Mouse (Mus musculus) testis, adult 2 months (tissue): ENCODE results near the gene Kcnd2. TPM values are rescaled to one million over a fixed set of nuclear protein-coding genes. Genes with fewer than 3 reads are reported as not detected.

Experiments
- H3K27ac ChIP-seq: fragments of 200-500 bp; 2 replicates; pipeline ENCODE4 v1.5.1; 2012; ENCODE audit warnings: low read depth, low read length; ENCODE audit not compliant: control insufficient read depth, insufficient read depth
- H3K27me3 ChIP-seq: fragments of 200-500 bp; 2 replicates; pipeline ENCODE4 v1.6.1; 2012; ENCODE audit warnings: mild to moderate bottlenecking, low read length, moderate library complexity; ENCODE audit not compliant: control insufficient read depth, insufficient read depth
- H3K36me3 ChIP-seq: fragments of 200-500 bp; 2 replicates; pipeline ENCODE4 v1.6.1; 2012; ENCODE audit warnings: mild to moderate bottlenecking, low read length; ENCODE audit not compliant: control insufficient read depth, insufficient read depth
- H3K4me1 ChIP-seq: fragments of 200-500 bp; 2 replicates; pipeline ENCODE4 v1.6.1; 2012; ENCODE audit warnings: low read length; ENCODE audit not compliant: control insufficient read depth, insufficient read depth
- H3K4me3 ChIP-seq: fragments of 200-500 bp; 2 replicates; pipeline ENCODE4 v1.5.1; 2012; ENCODE audit warnings: low read depth, mild to moderate bottlenecking, low read length, moderate library complexity, mixed read lengths; ENCODE audit not compliant: control insufficient read depth
- CTCF ChIP-seq: fragments of 200-500 bp; IDR thresholded peaks from 2 replicates; pipeline ENCODE4 v1.5.1; 2012; ENCODE audit warnings: low read depth, mild to moderate bottlenecking, inconsistent platforms, low read length, moderate library complexity; ENCODE audit not compliant: control insufficient read depth, insufficient read depth, insufficient replicate concordance
- POLR2A ChIP-seq: fragments of 200-500 bp; IDR thresholded peaks from 2 replicates; pipeline ENCODE4 v1.6.1; 2012; ENCODE audit warnings: low read depth, mild to moderate bottlenecking, inconsistent platforms, low read length, moderate library complexity; ENCODE audit not compliant: control insufficient read depth
- polyA plus RNA-seq: library from polyadenylated mRNA; depleted of rRNA; stranded (reverse); fragments of >200 nt; gene quantifications from 2 replicates; pipeline ENCODE4 v1.2.3, GENCODE M21; 2012

Kcnd2 gene
- polyA plus RNA-seq, 1 experiment: 0.10 TPM

- no peak overlapping the region for H3K4me3 ChIP-seq
- no peaks in the 10 kb centered on the region for H3K4me1 ChIP-seq
- H3K27ac ChIP-seq: no peak overlapping the region
- no peaks in the 10 kb centered on the region for H3K36me3 ChIP-seq
- no peaks in the 10 kb centered on the region for H3K27me3 ChIP-seq
- no peak for TF ChIP-seq CTCF
- no peak for TF ChIP-seq POLR2A
These were observed 382.1 kb downstream of the Kcnd2 start for GRCm38 (mm10) chr6:21597424-21597823.

GRCm38 (mm10) chr6:21609381-21610059 is 394.2 kb downstream of the Kcnd2 start:
- no peak for TF ChIP-seq POLR2A
- TF ChIP-seq CTCF: no peak
- H3K4me3 ChIP-seq: no peak overlapping the region
- H3K27me3 ChIP-seq: no peaks in the 10 kb centered on the region
- no peaks in the 10 kb centered on the region for H3K36me3 ChIP-seq
- H3K4me1 ChIP-seq: no peaks in the 10 kb centered on the region
- no peak overlapping the region for H3K27ac ChIP-seq

- TF ChIP-seq CTCF (no peak), POLR2A (no peak)
- H3K4me1 ChIP-seq: no peaks in the 10 kb centered on the region
- H3K27me3 ChIP-seq: no peaks in the 10 kb centered on the region
- H3K36me3 ChIP-seq: no peaks in the 10 kb centered on the region
- H3K4me3 ChIP-seq: no peak overlapping the region
- H3K27ac ChIP-seq: no peak overlapping the region
These were observed 414.7 kb downstream of the Kcnd2 start for GRCm38 (mm10) chr6:21629989-21630388.

- no peaks in the 10 kb centered on the region for H3K36me3 ChIP-seq
- no peaks in the 10 kb centered on the region for H3K4me1 ChIP-seq
- no peaks in the 10 kb centered on the region for H3K27me3 ChIP-seq
- no peak for TF ChIP-seq POLR2A
- TF ChIP-seq CTCF: no peak
- no peak overlapping the region for H3K27ac ChIP-seq
- H3K4me3 ChIP-seq: no peak overlapping the region
These were observed 440.4 kb downstream of the Kcnd2 start for GRCm38 (mm10) chr6:21655681-21656080.

GRCm38 (mm10) chr6:21664135-21664534 is 448.8 kb downstream of the Kcnd2 start:
- Histone ChIP-seq H3K36me3 (no peaks in the 10 kb centered on the region), H3K27ac (no peak overlapping the region), H3K27me3 (no peaks in the 10 kb centered on the region), H3K4me1 (no peaks in the 10 kb centered on the region), H3K4me3 (no peak overlapping the region)
- TF ChIP-seq POLR2A (no peak), CTCF (no peak)

- no peaks in the 10 kb centered on the region for H3K27me3 ChIP-seq
- no peak for TF ChIP-seq POLR2A
- no peak for TF ChIP-seq CTCF
- no peak overlapping the region for H3K4me3 ChIP-seq
- no peaks in the 10 kb centered on the region for H3K36me3 ChIP-seq
- H3K27ac ChIP-seq: no peak overlapping the region
- no peaks in the 10 kb centered on the region for H3K4me1 ChIP-seq
These were observed 449.3 kb downstream of the Kcnd2 start for GRCm38 (mm10) chr6:21664638-21665037.

GRCm38 (mm10) chr6:21684252-21684651 is 468.9 kb downstream of the Kcnd2 start:
- no peak overlapping the region for H3K4me3 ChIP-seq
- no peak overlapping the region for H3K27ac ChIP-seq
- no peak for TF ChIP-seq POLR2A
- TF ChIP-seq CTCF: no peak
- no peaks in the 10 kb centered on the region for H3K36me3 ChIP-seq
- no peaks in the 10 kb centered on the region for H3K27me3 ChIP-seq
- no peaks in the 10 kb centered on the region for H3K4me1 ChIP-seq

GRCm38 (mm10) chr6:21686388-21686787 is 471.1 kb downstream of the Kcnd2 start:
- Histone ChIP-seq H3K27ac (no peak overlapping the region), H3K4me1 (no peaks in the 10 kb centered on the region), H3K36me3 (no peaks in the 10 kb centered on the region)

More at GRCm38 (mm10) chr6:21686388-21686787, 471.1 kb downstream of the Kcnd2 start:
- TF ChIP-seq POLR2A (no peak), CTCF (no peak)
- Histone ChIP-seq H3K4me3 (no peak overlapping the region), H3K27me3 (no peaks in the 10 kb centered on the region)
